In the genomic region with DNA sequence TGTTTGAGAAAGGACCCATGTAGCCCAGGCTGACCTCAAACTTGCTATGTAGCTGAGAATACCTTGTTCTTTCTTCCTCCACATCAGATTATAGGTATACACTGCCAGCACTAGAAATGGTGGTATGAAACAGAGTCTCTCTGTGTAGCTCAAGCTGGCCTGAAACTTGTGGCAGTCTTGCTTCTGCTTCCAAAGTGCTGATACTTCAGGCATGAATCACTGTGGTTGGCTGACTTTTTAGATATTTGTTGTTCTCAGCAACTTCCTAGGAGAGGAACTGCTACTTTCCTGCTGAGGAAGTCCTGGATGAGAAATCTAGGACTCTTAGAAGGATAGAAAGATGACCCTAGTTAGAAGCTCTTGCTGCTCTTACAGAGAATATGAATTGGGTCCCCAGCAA, we compare ENCODE assay signal across 1 mouse cellular context.
TF ChIP-seq lines count a peak whose summit lies in the region.

No protein-coding gene starts in this region.

TF ChIP-seq in ES-E14, 5 proteins besides CTCF, POLR2A, EP300 and RAD21:
- no peak for TF ChIP-seq HCFC1 (IDR thresholded peaks at IDR 0.05; ENCODE audit: borderline replicate concordance, insufficient read depth, low read length)
- TF ChIP-seq MAFK (IDR thresholded peaks at IDR 0.05; ENCODE audit: insufficient read depth, low read depth, low read length): no peak
- TF ChIP-seq ZNF384 (IDR thresholded peaks at IDR 0.05; ENCODE audit: low read depth, low read length): no peak
- no peak for TF ChIP-seq ZC3H11A (IDR thresholded peaks at IDR 0.05; ENCODE audit: borderline replicate concordance, low read depth, low read length)
- TF ChIP-seq CHD2 (IDR thresholded peaks at IDR 0.05; ENCODE audit: low read depth, low read length): no peak
